In the genomic region with DNA sequence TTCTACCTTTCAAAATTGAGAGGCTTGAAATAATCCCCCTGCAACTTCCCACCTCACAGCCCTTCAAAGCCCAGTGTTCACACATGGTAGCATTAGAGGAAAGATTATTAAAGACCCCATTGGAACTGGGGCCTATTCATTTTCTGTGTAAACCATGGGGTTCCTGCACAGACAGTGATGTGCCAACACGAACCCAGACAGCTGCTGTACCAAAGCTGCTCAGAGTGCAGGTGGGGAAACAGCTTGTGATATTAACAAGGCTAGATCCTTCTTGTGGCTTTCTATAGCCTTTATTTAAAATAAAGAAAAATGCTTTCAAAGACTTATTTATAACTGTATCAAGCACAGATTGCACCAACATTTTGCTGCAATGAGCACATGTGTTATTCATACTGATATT, we compare ENCODE assay signal across 27 mouse cellular contexts.
A peak's percentile ranks its signal among the peaks of the same experiment; 100 is the strongest.
DNase-seq lines count a peak whose midpoint lies in the region; ATAC-seq lines count a peak whose summit lies in the region.
"Had no signal": no experiment of that assay in that cellular context is flagged by ENCODE, and none has a peak within 500 bp of the region (broad histone marks: within the 10 kb centered on the region; RNA-seq: fewer than 3 reads in every experiment).

No protein-coding gene starts in this region.

- H3K9me3 ChIP-seq in forebrain, embryonic 13.5 days (replicated peaks): no peaks in the 10 kb centered on the region
- no peaks in the 10 kb centered on the region for H3K9me3 ChIP-seq in forebrain, embryonic 12.5 days
- H3K9me3 ChIP-seq: heart, embryonic 12.5 days; hindbrain, embryonic 10.5 days; limb, embryonic 12.5 days; midbrain, embryonic 15.5 days; neural tube, embryonic 15.5 days had no signal

- H3K27ac ChIP-seq in forebrain, embryonic 13.5 days: no peak overlapping the region; the same call in 1 of the 2 replicates
- no peak overlapping the region for H3K27ac ChIP-seq in forebrain, embryonic 12.5 days
- H3K27ac ChIP-seq: hindbrain, embryonic 10.5 days; kidney, postnatal 0 days; limb, embryonic 12.5 days; macrophage; midbrain, embryonic 15.5 days; neural tube, embryonic 15.5 days had no signal

- no peak overlapping the region for H3K4me2 ChIP-seq in forebrain, embryonic 13.5 days
- no peak overlapping the region for H3K4me2 ChIP-seq in forebrain, embryonic 12.5 days
- H3K4me2 ChIP-seq: heart, embryonic 12.5 days; limb, embryonic 12.5 days; liver, embryonic 11.5 days; midbrain, embryonic 15.5 days; neural tube, embryonic 15.5 days had no signal

- H3K4me3 ChIP-seq in forebrain, embryonic 13.5 days: no peak overlapping the region
- H3K4me3 ChIP-seq in forebrain, embryonic 12.5 days (replicated peaks): no peak overlapping the region
- H3K4me3 ChIP-seq: heart, embryonic 12.5 days; hindbrain, embryonic 10.5 days; limb, embryonic 12.5 days; midbrain, embryonic 15.5 days; neural tube, embryonic 15.5 days had no signal

- no peak overlapping the region for H3K9ac ChIP-seq in forebrain, embryonic 13.5 days
- H3K9ac ChIP-seq in forebrain, embryonic 12.5 days: no peak overlapping the region
- H3K9ac ChIP-seq: heart, embryonic 12.5 days; limb, embryonic 12.5 days; liver, postnatal 0 days; midbrain, embryonic 15.5 days; neural tube, embryonic 15.5 days had no signal

- H3K4me1 ChIP-seq in forebrain, embryonic 13.5 days: no peaks in the 10 kb centered on the region
- H3K4me1 ChIP-seq in forebrain, embryonic 12.5 days: no peaks in the 10 kb centered on the region
- H3K4me1 ChIP-seq: heart, embryonic 12.5 days; hindbrain, embryonic 10.5 days; limb, embryonic 12.5 days; midbrain, embryonic 15.5 days; neural tube, embryonic 15.5 days had no signal

- intact Hi-C loops in left cerebral cortex, postnatal 4 days (cut with DNase I): no loop called here

- DNase-seq in left cerebral cortex, postnatal 4 days: peak; percentile 24
- no peak for DNase-seq in left cerebral cortex, adult 18-20 months (ENCODE audit: low spot score in 2 of 2)
- DNase-seq in brain, embryonic 18.5 days (ENCODE audit: low read depth, low spot score): peak; percentile 16
- DNase-seq in layer of hippocampus, adult 9-11 months: peak; percentile 29
- DNase-seq in thymus, postnatal 36 days: no peak
- no peak for DNase-seq in gastrocnemius, adult 18-20 months (ENCODE audit: low spot score)
- DNase-seq: adrenal gland, postnatal 25 days; cerebellum, adult 11-12 months; gastrocnemius, postnatal 25 days; heart, adult 18-20 months; heart, postnatal 10 days; kidney, adult 2 months; liver, postnatal 0 days; thymus, postnatal 14 days had no signal

- 18% methylated on average over 1 of the region's 1 CpGs for WGBS in forebrain, embryonic 13.5 days
- WGBS in forebrain, embryonic 12.5 days: 20% methylated on average over 1 of the region's 1 CpGs

- no peaks in the 10 kb centered on the region for H3K36me3 ChIP-seq in forebrain, embryonic 13.5 days (ENCODE audit: poor library complexity, severe bottlenecking)
- no peaks in the 10 kb centered on the region for H3K36me3 ChIP-seq in forebrain, embryonic 12.5 days (replicated peaks)
- H3K36me3 ChIP-seq: heart, embryonic 12.5 days; hindbrain, embryonic 10.5 days; limb, embryonic 12.5 days; midbrain, embryonic 15.5 days; neural tube, embryonic 15.5 days had no signal

- ATAC-seq in forebrain, embryonic 13.5 days: peak; percentile 70
- no peak for ATAC-seq in forebrain, embryonic 12.5 days (ENCODE audit: low FRiP score)
- ATAC-seq: CD4-positive, CD25-positive, alpha-beta regulatory T cell, adult 4 months; inflammation-experienced regulatory T-cells, adult 6 months; liver, postnatal 0 days; lung, postnatal 0 days; midbrain, embryonic 15.5 days had no signal

- H3K27me3 ChIP-seq in forebrain, embryonic 13.5 days: no peaks in the 10 kb centered on the region
- no peaks in the 10 kb centered on the region for H3K27me3 ChIP-seq in forebrain, embryonic 12.5 days
- H3K27me3 ChIP-seq: heart, embryonic 12.5 days; limb, embryonic 12.5 days; midbrain, embryonic 15.5 days; neural tube, embryonic 15.5 days had no signal

Comparison
In these comparisons a context has a peak if more than half of its experiments do, and no peak if none do; other contexts are left out.
1. DNase-seq: peak in left cerebral cortex, postnatal 4 days (single experiment), brain, embryonic 18.5 days (single experiment) and layer of hippocampus, adult 9-11 months (single experiment); none in left cerebral cortex, adult 18-20 months (0 of 2), thymus, postnatal 36 days (0 of 2) and gastrocnemius, adult 18-20 months (single experiment).